Mouse (Mus musculus): Measurements from ENCODE around the gene Prss16. TPM values are rescaled to one million over a fixed set of nuclear protein-coding genes. Genes with fewer than 3 reads are reported as not detected.

Gene Prss16
- total and polyA plus RNA-seq, 3 experiments, result 0.04 to 0.22 TPM; not detected in 1

DNA sequence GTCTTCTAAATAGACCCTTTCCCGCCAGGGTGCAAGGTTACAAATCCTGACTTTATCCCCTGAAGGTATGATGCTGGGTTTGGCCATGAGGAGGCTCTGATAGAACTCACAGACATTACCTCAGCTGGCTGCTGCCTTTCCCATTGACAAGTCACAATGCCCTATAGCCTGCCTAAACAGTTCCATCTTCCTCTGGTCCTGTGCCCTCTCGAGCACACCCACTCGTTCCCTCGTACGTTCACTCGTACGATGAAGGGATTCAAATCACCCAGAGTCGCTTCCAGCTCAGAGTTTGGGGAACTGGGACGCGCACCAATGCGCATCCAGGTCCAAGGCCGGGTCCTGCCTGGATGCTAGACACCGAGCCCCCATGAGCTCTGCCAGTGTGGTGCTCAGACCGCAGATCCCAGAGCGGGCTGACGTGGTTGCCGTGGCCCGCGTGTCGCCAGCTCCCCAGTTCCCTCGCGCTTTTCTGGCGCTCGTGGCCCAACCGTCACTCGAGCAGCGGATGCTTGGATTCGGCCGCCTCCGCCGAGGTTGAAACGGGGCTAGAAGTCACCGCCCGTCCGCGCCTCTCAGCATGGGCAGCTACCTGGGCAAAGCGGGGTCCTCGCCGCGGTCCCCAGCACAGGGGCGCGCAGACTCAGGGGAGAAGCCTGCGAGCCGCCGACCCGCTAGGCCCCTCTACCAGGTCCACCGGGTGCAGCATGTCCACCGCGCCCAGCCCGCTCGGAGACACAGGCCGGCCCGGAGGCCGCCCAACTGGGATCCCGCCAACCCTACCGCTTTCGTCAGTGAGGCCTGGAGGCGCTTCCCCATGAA, 28.4 kb downstream of the Prss16 start, which contains the start of gene Pom121l2:
TSS of gene Pom121l2 (plus strand) at position 214 of the 822 bp plus-strand sequence.
- ATAC-seq (ENCODE audit: extremely low read depth, insufficient number of reproducible peaks, low FRiP score, poor library complexity, severe bottlenecking) (no peak), DNase-seq (ENCODE audit: low spot score) (no peak)
- TF ChIP-seq CTCF (IDR thresholded peaks at IDR 0.05; ENCODE audit: low read depth, low read length), result no peak
- TF ChIP-seq POLR2AphosphoS5 (IDR thresholded peaks at IDR 0.05; ENCODE audit: insufficient replicate concordance, low read depth, low read length), result no peak
- TF ChIP-seq GATA1 (IDR thresholded peaks at IDR 0.05; ENCODE audit: borderline replicate concordance, low read length), result no peak
- TF ChIP-seq TAL1 (conservative IDR thresholded peaks at IDR 0.05; ENCODE audit: low read depth, low read length), result no peak
- no peak for TF ChIP-seq GATA2 (IDR thresholded peaks at IDR 0.05; ENCODE audit: borderline replicate concordance, low read depth, low read length)
- peaks cover 4% of the 10 kb centered on the region for H3K9me3 ChIP-seq (replicated peaks)
- H3K4me1 ChIP-seq (ENCODE audit: insufficient read depth, low read depth, low read length), result peaks cover 2% of the 10 kb centered on the region; the same call in 1 of the 2 replicates
- H3K27me3 ChIP-seq (ENCODE audit: insufficient read depth, low read length), result peaks cover 61% of the 10 kb centered on the region
- no peak within 1 kb of the TSS for H3K4me3 ChIP-seq (ENCODE audit: low read depth, low read length)
- H3K36me3 ChIP-seq (replicated peaks), result no peaks in the 10 kb centered on the region

DNA sequence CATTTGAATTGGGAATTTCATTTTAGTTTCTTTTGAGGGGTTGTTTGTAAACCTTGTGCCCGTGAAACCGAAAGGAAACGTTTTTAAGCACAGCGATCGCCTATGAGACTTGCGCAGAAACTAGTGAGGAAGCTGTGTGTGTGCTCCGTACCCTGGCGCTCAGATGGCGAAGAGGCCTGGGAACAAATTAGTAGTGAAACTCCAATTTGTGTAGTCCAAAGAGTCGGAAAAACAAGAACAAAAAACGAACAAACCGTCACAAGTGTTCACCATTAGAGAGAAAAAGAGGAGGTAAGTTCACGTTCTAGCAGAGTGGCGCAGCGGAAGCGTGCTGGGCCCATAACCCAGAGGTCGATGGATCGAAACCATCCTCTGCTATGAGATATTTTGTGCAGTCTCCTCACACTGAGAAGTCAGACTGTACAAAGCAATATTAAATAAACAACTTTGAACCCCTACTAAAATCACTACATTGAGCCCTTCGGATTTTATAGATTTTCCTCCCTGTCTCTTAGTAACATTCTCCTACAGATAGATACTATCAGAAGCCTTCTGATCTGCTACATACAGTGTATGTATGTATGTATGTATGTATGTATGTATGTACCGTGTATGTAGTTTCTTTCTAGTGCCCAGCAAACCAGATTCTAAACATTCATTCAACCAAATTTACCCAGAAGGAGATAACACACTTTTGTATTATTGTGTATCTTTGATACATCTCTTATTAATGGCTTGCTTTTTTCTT, 34.6 kb downstream of the Prss16 start:
- H3K27me3 ChIP-seq (ENCODE audit: insufficient read depth, low read length), result peaks cover 16% of the 10 kb centered on the region
- no peaks in the 10 kb centered on the region for H3K9me3 ChIP-seq (replicated peaks)
- H3K4me3 ChIP-seq (ENCODE audit: low read depth, low read length), result peak overlapping the region; percentile 71
- ATAC-seq (ENCODE audit: extremely low read depth, insufficient number of reproducible peaks, low FRiP score, poor library complexity, severe bottlenecking), result peak; percentile 38; the same call in 1 of the 2 replicates
- no peaks in the 10 kb centered on the region for H3K36me3 ChIP-seq (replicated peaks)
- peak; percentile 19 for DNase-seq (ENCODE audit: low spot score)
- peaks cover 6% of the 10 kb centered on the region; the same call in 1 of the 2 replicates for H3K4me1 ChIP-seq (ENCODE audit: insufficient read depth, low read depth, low read length)
- TF ChIP-seq CTCF (IDR thresholded peaks at IDR 0.05; ENCODE audit: low read depth, low read length) (no peak), TAL1 (conservative IDR thresholded peaks at IDR 0.05; ENCODE audit: low read depth, low read length) (no peak), GATA2 (IDR thresholded peaks at IDR 0.05; ENCODE audit: borderline replicate concordance, low read depth, low read length) (no peak), GATA1 (IDR thresholded peaks at IDR 0.05; ENCODE audit: borderline replicate concordance, low read length) (no peak), POLR2AphosphoS5 (IDR thresholded peaks at IDR 0.05; ENCODE audit: insufficient replicate concordance, low read depth, low read length) (no peak)

DNA sequence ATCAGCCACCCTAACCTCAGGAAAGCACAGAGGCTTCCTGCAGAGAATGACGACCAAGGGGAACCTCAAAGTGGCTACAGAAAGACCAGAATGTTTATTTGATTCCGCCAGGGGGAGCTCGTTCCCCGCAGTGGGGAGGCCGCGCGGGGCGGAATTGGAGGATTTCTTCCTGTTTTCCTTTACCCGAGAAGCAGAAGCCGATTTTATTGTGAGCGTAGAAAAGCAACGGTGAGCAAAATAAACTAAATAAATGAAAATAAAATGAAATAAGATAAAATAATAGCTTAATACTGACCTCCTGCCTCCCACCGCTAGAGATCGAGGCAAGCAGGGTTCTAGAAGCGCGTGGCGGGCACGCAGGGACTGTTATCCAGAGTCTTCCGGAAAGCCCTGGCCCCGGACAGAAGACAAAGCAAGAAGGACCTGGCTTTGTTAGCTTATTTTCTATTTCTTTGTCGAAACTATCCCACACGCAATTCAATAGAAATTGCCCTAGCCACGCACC, 35.3 kb downstream of the Prss16 start:
- no peaks in the 10 kb centered on the region for H3K36me3 ChIP-seq (replicated peaks)
- TF ChIP-seq TAL1 (conservative IDR thresholded peaks at IDR 0.05; ENCODE audit: low read depth, low read length) (no peak), CTCF (IDR thresholded peaks at IDR 0.05; ENCODE audit: low read depth, low read length) (0 out of 2 replicates have a peak, but pooled peaks have one; percentile 40), GATA2 (IDR thresholded peaks at IDR 0.05; ENCODE audit: borderline replicate concordance, low read depth, low read length) (no peak), GATA1 (IDR thresholded peaks at IDR 0.05; ENCODE audit: borderline replicate concordance, low read length) (no peak), POLR2AphosphoS5 (IDR thresholded peaks at IDR 0.05; ENCODE audit: insufficient replicate concordance, low read depth, low read length) (no peak)
- H3K4me1 ChIP-seq (ENCODE audit: insufficient read depth, low read depth, low read length), result peaks cover 6% of the 10 kb centered on the region; the same call in 1 of the 2 replicates
- ATAC-seq (ENCODE audit: extremely low read depth, insufficient number of reproducible peaks, low FRiP score, poor library complexity, severe bottlenecking) (peak; percentile 77), DNase-seq (ENCODE audit: low spot score) (peak; percentile 70)
- peak overlapping the region; percentile 71 for H3K4me3 ChIP-seq (ENCODE audit: low read depth, low read length)
- no peaks in the 10 kb centered on the region for H3K9me3 ChIP-seq (replicated peaks)
- peaks cover 17% of the 10 kb centered on the region for H3K27me3 ChIP-seq (ENCODE audit: insufficient read depth, low read length)

DNA sequence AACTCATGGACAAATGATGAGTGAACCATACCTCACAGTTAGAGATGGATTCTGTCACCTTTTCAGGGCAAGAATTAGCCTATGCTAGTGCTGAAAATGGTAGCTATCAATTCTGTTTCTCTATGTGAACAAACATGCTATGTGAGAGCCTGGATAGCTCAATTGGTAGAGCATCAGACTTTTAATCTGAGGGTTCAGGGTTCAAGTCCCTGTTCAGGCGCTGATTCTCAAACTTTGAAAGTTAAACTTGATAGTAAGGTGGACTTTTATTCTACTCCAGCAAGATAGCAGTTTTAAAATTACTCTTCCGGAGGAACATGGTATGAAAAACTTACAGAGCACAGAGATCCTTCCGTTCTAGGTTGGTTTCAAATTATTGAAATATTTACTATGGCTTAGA, 37.9 kb downstream of the Prss16 start:
- peaks cover 6% of the 10 kb centered on the region; the same call in 1 of the 2 replicates for H3K4me1 ChIP-seq (ENCODE audit: insufficient read depth, low read depth, low read length)
- H3K27me3 ChIP-seq (ENCODE audit: insufficient read depth, low read length), result peaks cover 18% of the 10 kb centered on the region
- no peaks in the 10 kb centered on the region for H3K9me3 ChIP-seq (replicated peaks)
- DNase-seq (ENCODE audit: low spot score) (no peak), ATAC-seq (ENCODE audit: extremely low read depth, insufficient number of reproducible peaks, low FRiP score, poor library complexity, severe bottlenecking) (no peak)
- no peaks in the 10 kb centered on the region for H3K36me3 ChIP-seq (replicated peaks)
- no peak overlapping the region for H3K4me3 ChIP-seq (ENCODE audit: low read depth, low read length)
- TF ChIP-seq CTCF (IDR thresholded peaks at IDR 0.05; ENCODE audit: low read depth, low read length), result no peak
- no peak for TF ChIP-seq POLR2AphosphoS5 (IDR thresholded peaks at IDR 0.05; ENCODE audit: insufficient replicate concordance, low read depth, low read length)
- no peak for TF ChIP-seq TAL1 (conservative IDR thresholded peaks at IDR 0.05; ENCODE audit: low read depth, low read length)
- no peak for TF ChIP-seq GATA1 (IDR thresholded peaks at IDR 0.05; ENCODE audit: borderline replicate concordance, low read length)
- no peak for TF ChIP-seq GATA2 (IDR thresholded peaks at IDR 0.05; ENCODE audit: borderline replicate concordance, low read depth, low read length)

GRCm38 (mm10) chr13:21969816-21970215, 39.7 kb downstream of the Prss16 start:
- no peak for DNase-seq (ENCODE audit: low spot score)
- H3K27me3 ChIP-seq (ENCODE audit: insufficient read depth, low read length), result peaks cover 24% of the 10 kb centered on the region
- no peaks in the 10 kb centered on the region for H3K9me3 ChIP-seq (replicated peaks)
- TF ChIP-seq POLR2AphosphoS5 (IDR thresholded peaks at IDR 0.05; ENCODE audit: insufficient replicate concordance, low read depth, low read length) (no peak), CTCF (IDR thresholded peaks at IDR 0.05; ENCODE audit: low read depth, low read length) (no peak), GATA1 (IDR thresholded peaks at IDR 0.05; ENCODE audit: borderline replicate concordance, low read length) (no peak), GATA2 (IDR thresholded peaks at IDR 0.05; ENCODE audit: borderline replicate concordance, low read depth, low read length) (no peak), TAL1 (conservative IDR thresholded peaks at IDR 0.05; ENCODE audit: low read depth, low read length) (no peak)
- no peak for ATAC-seq (ENCODE audit: extremely low read depth, insufficient number of reproducible peaks, low FRiP score, poor library complexity, severe bottlenecking)
- H3K36me3 ChIP-seq (replicated peaks), result no peaks in the 10 kb centered on the region
- no peak overlapping the region for H3K4me3 ChIP-seq (ENCODE audit: low read depth, low read length)
- H3K4me1 ChIP-seq (ENCODE audit: insufficient read depth, low read depth, low read length), result peaks cover 3% of the 10 kb centered on the region; the same call in 1 of the 2 replicates

Measured in G1E (cell line).